Mouse (Mus musculus): ENCODE data around the gene Acsf3.

The Acsf3 gene

GRCm38 (mm10) chr8:122810376-122810775 is 35.1 kb downstream of the Acsf3 start:
- CTCF ChIA-PET = no interaction called here

GRCm38 (mm10) chr8:122811870-122812494 is 36.7 kb downstream of the Acsf3 start:
- CTCF ChIA-PET = no interaction called here

- CTCF ChIA-PET = no interaction called here
Measured at GRCm38 (mm10) chr8:122812610-122813250, 37.4 kb downstream of the Acsf3 start.

- CTCF ChIA-PET = no interaction called here
Measured at GRCm38 (mm10) chr8:122814608-122815007, 39.3 kb downstream of the Acsf3 start.

GRCm38 (mm10) chr8:122816965-122817364 is 41.7 kb downstream of the Acsf3 start:
- CTCF ChIA-PET = interaction anchor here (0.6 kb wide), 2 partner anchors 33 to 186 kb away, joined by 6 to 18 read pairs; no protein-coding TSS in a partner anchor

- CTCF ChIA-PET = no interaction called here
Measured at GRCm38 (mm10) chr8:122817724-122818496, 42.6 kb downstream of the Acsf3 start.

GRCm38 (mm10) chr8:122819776-122820175 is 44.5 kb downstream of the Acsf3 start:
- CTCF ChIA-PET = no interaction called here

- CTCF ChIA-PET = interaction anchor here (0.7 kb wide), 1 partner anchor 115 kb away, joined by 4 read pairs; no protein-coding TSS in a partner anchor
Measured at GRCm38 (mm10) chr8:122824571-122824970, 49.3 kb downstream of the Acsf3 start.

- CTCF ChIA-PET = interaction anchor here (0.7 kb wide), 1 partner anchor 115 kb away, joined by 4 read pairs; no protein-coding TSS in a partner anchor
Measured at GRCm38 (mm10) chr8:122824986-122825385, 49.7 kb downstream of the Acsf3 start.

- CTCF ChIA-PET = no interaction called here
Measured at GRCm38 (mm10) chr8:122825408-122825807, 50.1 kb downstream of the Acsf3 start.

GRCm38 (mm10) chr8:122829396-122829795 is 54.1 kb downstream of the Acsf3 start:
- CTCF ChIA-PET = interaction anchor here (1.4 to 1.7 kb wide), 2 partner anchors 149 to 152 kb away, joined by 3 to 4 read pairs; no protein-coding TSS in a partner anchor

GRCm38 (mm10) chr8:122830349-122831061 is 55.2 kb downstream of the Acsf3 start:
- CTCF ChIA-PET = interaction anchor here (0.6 to 1.7 kb wide), 3 partner anchors 151 to 170 kb away, joined by 3 to 4 read pairs (median 3); no protein-coding TSS in a partner anchor

GRCm38 (mm10) chr8:122834416-122834815 is 59.1 kb downstream of the Acsf3 start:
- CTCF ChIA-PET = no interaction called here

GRCm38 (mm10) chr8:122834971-122835370 is 59.7 kb downstream of the Acsf3 start:
- CTCF ChIA-PET = no interaction called here

- CTCF ChIA-PET = interaction anchor here (0.6 kb wide), 1 partner anchor 141 kb away, joined by 3 read pairs; no protein-coding TSS in a partner anchor
Measured at GRCm38 (mm10) chr8:122836199-122836598, 60.9 kb downstream of the Acsf3 start.

GRCm38 (mm10) chr8:122836696-122837095 is 61.4 kb downstream of the Acsf3 start:
- CTCF ChIA-PET = interaction anchor here (0.6 kb wide), 1 partner anchor 140 kb away, joined by 3 read pairs; no protein-coding TSS in a partner anchor

GRCm38 (mm10) chr8:122844161-122844560 is 68.9 kb downstream of the Acsf3 start:
- CTCF ChIA-PET = interaction anchor here (0.5 kb wide), 1 partner anchor 349 kb away, joined by 4 read pairs; no protein-coding TSS in a partner anchor

GRCm38 (mm10) chr8:122845662-122846061 is 70.4 kb downstream of the Acsf3 start:
- CTCF ChIA-PET = no interaction called here

- CTCF ChIA-PET = no interaction called here
Measured at GRCm38 (mm10) chr8:122847829-122848561, 72.7 kb downstream of the Acsf3 start, which contains the start of gene Cdh15. Gene Cdh15, plus strand, starts transcription at chr8:122847966.

GRCm38 (mm10) chr8:122849152-122849910 is 74.0 kb downstream of the Acsf3 start:
- CTCF ChIA-PET = no interaction called here

Measured in spleen, embryonic (tissue).